Mouse (Mus musculus) midbrain, embryonic 12.5 days (tissue): ENCODE data around the gene Cdca3. TPM values are rescaled to one million over a fixed set of nuclear protein-coding genes. Genes with fewer than 3 reads are reported as not detected.
"Not testable (repeated sequence)": the region's sequence is repeated elsewhere in the genome, so short reads cannot be mapped to it uniquely, and the experiment has no call there.

Experiments used
- ATAC-seq: fragments of 200-750 bp; cut with Nextera tagmentation; 2 replicates; pipeline ENCODE4 v1.8.0; 2017; ENCODE audit warnings: low read depth, moderate TSS enrichment, moderate library complexity; ENCODE audit not compliant: low FRiP score
- H3K27ac ChIP-seq: fragments of 300-500 bp; sonication (generic); replicated peaks from 2 replicates; pipeline ENCODE4 v1.5.1; 2016; ENCODE audit warnings: mild to moderate bottlenecking
- H3K27me3 ChIP-seq: fragments of 300-500 bp; sonication (generic); 2 replicates; pipeline ENCODE4 v1.6.1; 2016; ENCODE audit warnings: mild to moderate bottlenecking
- H3K36me3 ChIP-seq: fragments of 300-500 bp; sonication (generic); 2 replicates; pipeline ENCODE4 v1.6.1; 2016
- H3K4me1 ChIP-seq: fragments of 300-500 bp; sonication (generic); 2 replicates; pipeline ENCODE4 v1.6.1; 2016
- H3K4me2 ChIP-seq: fragments of 300-500 bp; sonication (generic); replicated peaks from 2 replicates; pipeline ENCODE4 v1.6.1; 2016; ENCODE audit warnings: mild to moderate bottlenecking, moderate library complexity
- H3K4me3 ChIP-seq: fragments of 300-500 bp; sonication (generic); 2 replicates; pipeline ENCODE4 v1.5.1; 2016; ENCODE audit warnings: mild to moderate bottlenecking
- H3K9ac ChIP-seq: fragments of 300-500 bp; sonication (generic); replicated peaks from 2 replicates; pipeline ENCODE4 v1.6.1; 2016; ENCODE audit warnings: mild to moderate bottlenecking, moderate library complexity
- H3K9me3 ChIP-seq: fragments of 300-500 bp; sonication (generic); 2 replicates; pipeline ENCODE4 v1.6.1; 2016; ENCODE audit warnings: mild to moderate bottlenecking
- WGBS: fragments of 180-500 bp; shearing (Covaris S2); methylation state at CpG from one replicate; pipeline ENCODE4 v1.1.7; 2016; 5-methylcytosine and 5-hydroxymethylcytosine counted together
- polyA plus RNA-seq: library from polyadenylated mRNA; unstranded; fragments of >200 nt; fragmentation: Nextera tagmentation; extraction: Ambion mirVana; gene quantifications from 2 replicates; pipeline ENCODE4 v1.2.1, GENCODE M21; 2016

Cdca3 gene
- polyA plus RNA-seq, 1 experiment from 2014 or later = 169 TPM

- Histone ChIP-seq H3K27me3 (no peaks in the 10 kb centered on the region), H3K9ac (0 out of 2 replicates have a peak overlapping the region, but pooled peaks have one; percentile 1), H3K9me3 (no peaks in the 10 kb centered on the region), H3K4me3 (no peak overlapping the region), H3K4me1 (peaks cover 19% of the 10 kb centered on the region), H3K27ac (no peak overlapping the region), H3K36me3 (peaks cover 71% of the 10 kb centered on the region), H3K4me2 (no peak overlapping the region)
- ATAC-seq = no peak
- 97% methylated on average over 8 of the region's 8 CpGs for WGBS
Observed at GRCm38 (mm10) chr6:124817971-124818370, 11.4 kb upstream of the Cdca3 start.

DNA sequence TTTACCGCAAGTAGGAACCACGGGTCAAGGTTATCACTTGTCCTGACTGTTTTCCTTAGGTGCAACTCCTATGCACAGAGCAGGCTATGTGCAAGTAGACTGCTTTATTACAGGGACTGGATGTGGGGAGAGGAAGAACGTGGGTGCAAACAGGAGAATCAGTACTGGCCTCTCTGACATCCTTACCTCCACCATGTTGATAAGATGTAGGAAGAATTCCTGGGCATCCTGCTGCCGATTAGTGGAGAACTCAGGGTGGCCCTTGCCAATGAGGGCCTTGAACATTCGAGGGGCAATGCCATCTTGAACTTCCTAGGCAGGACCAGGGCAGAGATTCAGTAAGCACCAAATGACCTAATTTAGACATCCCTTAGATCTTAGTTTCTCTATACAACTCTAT lies 8.5 kb upstream of the Cdca3 start:
- Histone ChIP-seq H3K4me1 (no peaks in the 10 kb centered on the region), H3K4me2 (no peak overlapping the region), H3K9me3 (no peaks in the 10 kb centered on the region), H3K4me3 (no peak overlapping the region), H3K36me3 (peaks cover 100% of the 10 kb centered on the region), H3K27me3 (no peaks in the 10 kb centered on the region), H3K27ac (no peak overlapping the region), H3K9ac (no peak overlapping the region)
- WGBS = 94% methylated on average over 5 of the region's 5 CpGs
- no peak for ATAC-seq

GRCm38 (mm10) chr6:124822049-124822448 lies 7.3 kb upstream of the Cdca3 start:
- Histone ChIP-seq H3K4me2 (no peak overlapping the region), H3K9me3 (no peaks in the 10 kb centered on the region), H3K4me3 (no peak overlapping the region), H3K27ac (no peak overlapping the region), H3K27me3 (no peaks in the 10 kb centered on the region), H3K36me3 (peaks cover 95% of the 10 kb centered on the region), H3K4me1 (no peaks in the 10 kb centered on the region), H3K9ac (no peak overlapping the region)
- 97% methylated on average over 4 of the region's 4 CpGs for WGBS
- no peak for ATAC-seq

DNA sequence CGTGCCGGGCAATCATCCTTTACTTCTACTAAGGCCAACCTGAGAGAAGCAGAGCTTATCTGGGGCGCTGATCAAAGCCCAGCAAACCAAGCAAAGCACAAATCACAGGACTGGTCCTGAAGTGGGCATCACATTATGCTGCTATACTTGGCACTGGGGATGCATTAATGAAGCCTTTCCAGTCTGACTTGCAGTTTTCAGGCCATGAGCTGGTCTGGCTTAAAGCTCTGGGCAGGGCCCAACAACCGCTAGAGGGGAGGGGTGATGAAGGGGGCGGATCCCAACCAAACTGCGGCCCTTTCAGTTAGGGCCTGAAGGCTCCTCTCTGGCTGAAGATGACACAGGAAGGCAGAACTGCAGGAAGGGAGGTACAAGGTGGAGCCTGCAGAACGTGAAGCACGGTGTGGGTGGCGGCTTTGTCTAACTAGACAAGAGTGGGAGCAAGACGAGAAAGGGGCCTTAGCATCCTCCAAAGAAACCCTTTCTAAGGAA lies 1.2 kb upstream of the Cdca3 start:
- Histone ChIP-seq H3K4me2 (peak overlapping the region; percentile 92), H3K27me3 (no peaks in the 10 kb centered on the region), H3K4me1 (peaks cover 28% of the 10 kb centered on the region), H3K9me3 (no peaks in the 10 kb centered on the region), H3K36me3 (peaks cover 54% of the 10 kb centered on the region), H3K27ac (peak overlapping the region; percentile 60), H3K4me3 (peak overlapping the region; percentile 66), H3K9ac (peak overlapping the region; percentile 74)
- ATAC-seq = no peak
- 24% methylated on average over 10 of the region's 10 CpGs for WGBS

DNA sequence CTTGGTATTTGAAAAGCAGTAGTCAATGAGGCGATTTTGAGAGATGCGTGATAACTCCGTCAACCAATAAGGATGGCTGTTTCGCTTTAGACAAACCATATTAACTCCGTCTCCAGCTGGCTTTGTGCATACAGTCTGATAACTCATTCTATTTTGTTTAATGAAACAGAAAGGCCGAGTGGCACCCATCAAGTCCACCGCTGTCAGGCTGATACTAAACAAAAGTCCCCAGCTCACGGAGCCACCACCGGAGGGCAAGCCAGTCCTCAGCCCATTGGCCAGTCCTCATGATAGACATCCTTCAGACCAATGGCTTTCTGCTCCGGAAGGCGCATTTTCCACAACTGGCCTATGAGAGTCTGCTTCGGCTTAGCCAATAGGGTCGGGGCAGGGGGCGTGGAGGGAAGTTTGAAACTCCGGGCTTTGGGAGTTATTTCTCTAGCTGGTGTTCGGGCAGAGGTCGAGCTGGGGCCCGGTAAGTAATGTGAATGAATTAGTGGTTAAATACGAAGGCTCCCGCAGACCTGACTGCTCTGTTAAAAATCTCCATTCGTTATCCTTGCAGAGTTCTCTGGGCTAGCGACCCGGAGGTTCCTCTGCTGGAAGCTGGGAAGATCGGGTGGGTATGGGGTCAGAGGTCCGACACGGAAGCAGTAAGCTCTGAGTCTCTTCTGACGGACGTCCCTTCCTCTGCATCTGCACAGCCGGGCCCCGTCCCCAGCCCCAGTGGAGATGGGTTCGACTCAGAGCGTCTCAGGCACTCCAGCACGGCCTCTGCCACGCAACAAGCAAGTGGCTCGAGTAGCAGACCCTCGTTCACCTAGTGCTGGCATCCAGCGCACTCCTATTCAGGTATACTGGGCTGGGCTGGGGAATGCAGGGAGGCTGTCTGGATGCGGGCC lies 703 bp downstream of the Cdca3 start:
- Histone ChIP-seq H3K9ac (peak overlapping the region; percentile 70), H3K36me3 (peaks cover 50% of the 10 kb centered on the region), H3K27me3 (no peaks in the 10 kb centered on the region), H3K27ac (peak overlapping the region; percentile 89), H3K4me2 (peak overlapping the region; percentile 80), H3K4me1 (peaks cover 35% of the 10 kb centered on the region), H3K9me3 (no peaks in the 10 kb centered on the region), H3K4me3 (peak overlapping the region; percentile 66)
- under 1% methylated on average over 38 of the region's 38 CpGs for WGBS
- peak; percentile 86 for ATAC-seq

- Histone ChIP-seq H3K4me1 (peaks cover 35% of the 10 kb centered on the region), H3K4me2 (peak overlapping the region; percentile 80), H3K9ac (peak overlapping the region; percentile 28; the same call in 1 of the 2 replicates), H3K4me3 (peak overlapping the region; percentile 66), H3K36me3 (peaks cover 39% of the 10 kb centered on the region)
- WGBS = 94% methylated on average over 4 of the region's 4 CpGs
- not testable (repeated sequence) for H3K27ac ChIP-seq, ATAC-seq, H3K27me3 ChIP-seq, H3K9me3 ChIP-seq
Observed at GRCm38 (mm10) chr6:124831199-124831598, 1.9 kb downstream of the Cdca3 start.

DNA sequence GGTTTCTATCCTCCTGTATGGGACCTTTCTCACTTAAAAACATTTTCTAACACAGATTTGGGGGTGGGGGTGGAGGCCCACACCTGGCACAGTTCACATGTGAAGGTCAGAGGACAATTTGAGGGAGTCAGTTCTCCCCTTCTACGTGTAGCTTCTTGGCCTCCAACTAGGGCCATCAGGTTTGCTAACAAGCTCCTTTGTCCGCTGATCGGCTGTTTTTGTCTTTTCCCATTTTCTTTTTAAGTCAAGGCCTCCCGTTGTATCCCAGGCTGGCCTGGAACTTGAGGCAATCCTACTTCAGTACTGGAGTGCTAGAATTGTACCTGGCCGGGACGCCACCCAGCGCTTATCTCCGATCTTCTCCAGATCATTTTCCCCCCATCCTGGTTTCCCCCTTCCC lies 2.3 kb downstream of the Cdca3 start:
- H3K27ac ChIP-seq = no peak overlapping the region
- no peak for ATAC-seq
- peaks cover 38% of the 10 kb centered on the region for H3K36me3 ChIP-seq
- H3K9ac ChIP-seq = 0 out of 2 replicates have a peak overlapping the region, but pooled peaks have one; percentile 28
- H3K4me3 ChIP-seq = peak overlapping the region; percentile 66; the same call in 1 of the 2 replicates
- peaks cover 35% of the 10 kb centered on the region for H3K4me1 ChIP-seq
- H3K27me3 ChIP-seq = no peaks in the 10 kb centered on the region
- 96% methylated on average over 8 of the region's 8 CpGs for WGBS
- H3K9me3 ChIP-seq = no peaks in the 10 kb centered on the region
- H3K4me2 ChIP-seq = peak overlapping the region; percentile 80

- Histone ChIP-seq H3K4me3 (no peak overlapping the region), H3K9me3 (no peaks in the 10 kb centered on the region), H3K36me3 (peaks cover 32% of the 10 kb centered on the region), H3K27ac (0 out of 2 replicates have a peak overlapping the region, but pooled peaks have one; percentile 5), H3K9ac (no peak overlapping the region), H3K4me2 (no peak overlapping the region), H3K27me3 (peaks cover 10% of the 10 kb centered on the region), H3K4me1 (peaks cover 30% of the 10 kb centered on the region)
- WGBS = 87% methylated on average over 6 of the region's 6 CpGs
- ATAC-seq = no peak
Observed at GRCm38 (mm10) chr6:124834512-124835081, 5.2 kb downstream of the Cdca3 start.

GRCm38 (mm10) chr6:124835531-124835930 lies 6.2 kb downstream of the Cdca3 start:
- Histone ChIP-seq H3K4me3 (no peak overlapping the region), H3K4me2 (no peak overlapping the region), H3K9ac (no peak overlapping the region), H3K27ac (0 out of 2 replicates have a peak overlapping the region, but pooled peaks have one; percentile 39), H3K27me3 (peaks cover 12% of the 10 kb centered on the region), H3K4me1 (peaks cover 35% of the 10 kb centered on the region), H3K9me3 (no peaks in the 10 kb centered on the region), H3K36me3 (peaks cover 32% of the 10 kb centered on the region)
- no peak for ATAC-seq
- 72% methylated on average over 10 of the region's 10 CpGs for WGBS

DNA sequence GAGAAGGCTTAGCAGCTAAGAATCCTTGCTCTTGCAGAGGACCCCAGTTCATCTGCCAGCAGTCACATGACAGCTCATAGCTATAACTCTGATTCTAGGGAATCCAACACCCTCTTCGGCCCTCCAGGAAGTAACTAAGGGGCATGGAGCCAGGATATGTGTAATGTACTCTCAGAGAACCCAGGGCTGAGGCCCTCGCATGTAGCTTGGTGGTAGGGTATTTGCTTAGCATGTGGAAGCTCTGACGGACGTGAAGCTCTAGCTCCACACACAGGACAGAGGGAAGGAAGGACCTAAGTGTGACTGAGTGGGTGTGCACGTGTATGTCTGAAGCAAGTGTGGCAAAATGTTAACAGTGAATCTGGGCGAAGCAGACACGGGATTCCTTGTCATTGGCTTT lies 7.1 kb downstream of the Cdca3 start:
- H3K36me3 ChIP-seq = peaks cover 35% of the 10 kb centered on the region
- no peak overlapping the region for H3K4me2 ChIP-seq
- peaks cover 12% of the 10 kb centered on the region for H3K27me3 ChIP-seq
- no peaks in the 10 kb centered on the region for H3K9me3 ChIP-seq
- ATAC-seq = no peak
- no peak overlapping the region for H3K9ac ChIP-seq
- WGBS = 83% methylated on average over 7 of the region's 7 CpGs
- no peak overlapping the region for H3K27ac ChIP-seq
- H3K4me3 ChIP-seq = no peak overlapping the region
- H3K4me1 ChIP-seq = peaks cover 32% of the 10 kb centered on the region

DNA sequence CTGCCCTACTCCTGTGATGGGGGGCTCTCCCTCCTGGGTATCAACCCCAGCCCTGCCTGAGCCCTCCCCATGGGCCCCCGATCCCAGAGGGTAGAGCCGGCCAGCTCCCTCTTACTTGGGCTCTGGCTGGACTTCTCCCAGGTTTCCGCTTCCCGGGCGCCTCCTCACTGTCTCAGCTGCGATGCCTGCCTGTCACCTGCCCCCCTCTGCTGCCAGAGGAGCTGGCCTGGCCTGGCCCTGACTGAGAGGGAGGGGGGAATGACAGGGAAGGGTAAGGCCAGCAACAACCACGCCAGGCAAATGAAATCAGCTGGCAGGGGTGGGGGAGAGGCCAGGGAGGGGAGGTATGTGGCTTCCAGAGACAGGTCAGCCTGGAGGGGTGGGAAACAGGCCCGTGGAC lies 10.5 kb downstream of the Cdca3 start:
- peaks cover 17% of the 10 kb centered on the region for H3K4me1 ChIP-seq
- H3K27ac ChIP-seq = peak overlapping the region; percentile 77
- peaks cover 5% of the 10 kb centered on the region; the same call in 1 of the 2 replicates for H3K36me3 ChIP-seq
- peak; percentile 45 for ATAC-seq
- WGBS = 5% methylated on average over 8 of the region's 8 CpGs
- H3K9ac ChIP-seq = peak overlapping the region; percentile 7; the same call in 1 of the 2 replicates
- H3K27me3 ChIP-seq = peaks cover 12% of the 10 kb centered on the region
- no peaks in the 10 kb centered on the region for H3K9me3 ChIP-seq
- H3K4me3 ChIP-seq = no peak overlapping the region
- H3K4me2 ChIP-seq = peak overlapping the region; percentile 24
